Mouse (Mus musculus): ENCODE data around the gene Sbds. TPM values are rescaled to one million over a fixed set of nuclear protein-coding genes. Genes with fewer than 3 reads are reported as not detected.

Sbds gene
- total RNA-seq, 2 experiments from 2014 or later: 65.6 to 68.5 TPM

GRCm38 (mm10) chr5:130200233-130201029, 54.9 kb downstream of the Sbds start:
- peak; percentile 60 for DNase-seq

GRCm38 (mm10) chr5:130197981-130198380, 57.3 kb downstream of the Sbds start:
- no peak for DNase-seq

- DNase-seq: no peak
Measured at GRCm38 (mm10) chr5:130197454-130197853, 57.9 kb downstream of the Sbds start.

- no peak for DNase-seq
Measured at GRCm38 (mm10) chr5:130196307-130196706, 59.0 kb downstream of the Sbds start.

Other genes with a start within 250 kb of the Sbds start
- gene Asl, start 226.3 kb downstream of the Sbds start, total RNA-seq (2021): 100 to 1,000 TPM; 120 to 174 TPM
- gene Crcp, start 226.2 kb downstream of the Sbds start, total RNA-seq (2021): 10 to 100 TPM; 27.7 to 34.4 TPM
- 10 to 100 TPM; 35.1 to 40.0 TPM for gene Tpst1, start 182.2 kb downstream of the Sbds start, total RNA-seq (2021)
- 1 to 10 TPM; 5.3 to 8.5 TPM for gene Kctd7, start 110.7 kb downstream of the Sbds start, total RNA-seq (2021)
- 10 to 100 TPM; 35.6 to 41.5 TPM for gene Rabgef1, start 83.7 kb downstream of the Sbds start, total RNA-seq (2021)
- 10 to 100 TPM; 48.6 to 54.3 TPM for gene Tmem248, start 38.4 kb downstream of the Sbds start, total RNA-seq (2021)
- 10 to 100 TPM; 17.8 to 21.4 TPM for gene Tyw1, start 89 bp upstream of the Sbds start, total RNA-seq (2021)
- gene Caln1, start 113.9 kb upstream of the Sbds start, total RNA-seq (2021): 10 to 100 TPM; 26.8 to 33.5 TPM
- not detected for gene A330070K13Rik, start 129.1 kb upstream of the Sbds start, total RNA-seq (2021)